Mouse (Mus musculus) urinary bladder, adult 2 months (tissue): ENCODE data around the gene Cep170. TPM values are rescaled to one million over a fixed set of nuclear protein-coding genes. Genes with fewer than 3 reads are reported as not detected.

Experiments used
- DNase-seq: peaks from one replicate; pipeline ENCODE4 v3.0.0; 2022; ENCODE audit warnings: low spot score
- polyA plus RNA-seq: library from polyadenylated mRNA; depleted of rRNA; stranded (reverse); fragments of >200 nt; gene quantifications from 2 replicates; pipeline ENCODE4 v1.2.3, GENCODE M21; 2012

Gene Cep170
- polyA plus RNA-seq, 1 experiment = 12.2 TPM

DNA sequence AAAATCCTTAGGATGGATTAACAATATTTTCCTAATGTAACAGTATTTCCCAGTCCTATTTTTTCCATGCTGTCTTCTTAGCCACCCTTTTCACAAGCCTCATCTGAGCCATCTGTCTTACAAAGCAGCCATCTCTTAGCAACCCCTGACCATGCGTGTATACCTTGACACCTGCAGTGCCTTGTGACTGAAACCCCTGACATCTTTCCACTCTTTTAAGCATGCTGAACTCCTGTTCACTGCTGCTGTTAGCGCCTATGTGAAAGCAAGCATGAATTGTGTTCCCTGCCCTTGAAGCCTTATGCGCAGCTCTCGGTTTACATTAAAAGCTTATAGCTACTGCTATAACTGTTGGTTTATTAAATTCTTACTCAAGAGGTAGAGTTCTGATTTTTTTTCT is 11.2 kb upstream of the Cep170 start:
- no peak for DNase-seq

DNA sequence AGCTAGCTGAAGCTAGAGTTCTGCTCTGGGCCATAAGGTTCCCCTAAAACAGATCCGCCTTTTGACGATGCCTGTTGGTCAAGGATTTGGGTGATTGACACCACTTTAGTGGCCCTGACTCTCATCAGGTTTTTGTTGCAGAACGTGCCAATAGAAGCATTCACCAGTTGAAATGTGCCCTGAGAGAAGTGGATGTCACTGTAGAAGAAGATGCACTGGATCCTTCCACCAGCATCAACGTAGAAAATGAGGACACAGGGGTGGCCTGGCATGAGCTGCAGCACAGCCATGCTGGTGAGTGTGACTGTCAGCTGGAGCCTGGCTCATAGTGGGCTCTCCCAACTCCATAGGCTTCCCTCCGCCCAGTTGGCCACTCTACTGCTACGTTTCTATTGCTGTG is 10.7 kb upstream of the Cep170 start:
- DNase-seq = no peak

DNA sequence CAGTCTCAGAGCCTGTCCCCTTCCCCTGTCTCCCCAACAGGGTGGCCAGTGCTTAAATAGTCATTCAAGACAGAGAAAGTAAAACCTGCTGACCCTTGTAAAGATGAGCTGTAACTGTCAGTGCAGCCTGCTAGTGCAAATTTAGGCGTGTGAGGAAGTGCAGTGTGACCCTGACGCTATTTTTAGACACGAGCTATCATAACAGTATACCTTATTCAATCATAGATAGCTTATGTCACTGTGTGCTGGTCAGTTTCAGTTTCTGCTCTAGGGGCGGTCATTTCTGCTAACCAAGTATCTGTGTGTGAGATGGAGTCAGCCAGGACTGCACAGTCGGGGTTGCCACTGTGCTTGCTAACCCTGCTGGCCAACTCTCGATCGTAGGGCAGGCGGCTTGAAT is 10.0 kb upstream of the Cep170 start:
- DNase-seq = no peak

DNA sequence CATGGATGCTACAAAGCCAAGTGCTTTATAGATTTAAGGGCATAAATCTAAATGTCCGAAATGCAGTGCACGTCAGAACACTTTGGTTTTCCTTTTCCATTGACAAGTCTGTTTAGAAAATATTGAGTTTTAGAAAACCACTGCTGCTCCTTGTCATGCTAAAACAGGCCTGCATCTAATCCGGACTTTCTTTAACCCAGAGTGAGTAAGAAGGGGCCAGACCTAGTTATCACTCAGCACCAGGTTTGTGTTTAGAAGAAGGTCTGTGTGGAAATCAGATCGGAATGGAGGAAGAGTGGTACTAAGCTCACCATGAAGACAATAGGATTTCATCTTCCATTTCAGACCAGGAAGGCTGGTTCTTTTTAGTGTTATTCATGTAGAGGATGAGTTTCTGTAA is 9.1 kb upstream of the Cep170 start:
- DNase-seq = no peak

DNA sequence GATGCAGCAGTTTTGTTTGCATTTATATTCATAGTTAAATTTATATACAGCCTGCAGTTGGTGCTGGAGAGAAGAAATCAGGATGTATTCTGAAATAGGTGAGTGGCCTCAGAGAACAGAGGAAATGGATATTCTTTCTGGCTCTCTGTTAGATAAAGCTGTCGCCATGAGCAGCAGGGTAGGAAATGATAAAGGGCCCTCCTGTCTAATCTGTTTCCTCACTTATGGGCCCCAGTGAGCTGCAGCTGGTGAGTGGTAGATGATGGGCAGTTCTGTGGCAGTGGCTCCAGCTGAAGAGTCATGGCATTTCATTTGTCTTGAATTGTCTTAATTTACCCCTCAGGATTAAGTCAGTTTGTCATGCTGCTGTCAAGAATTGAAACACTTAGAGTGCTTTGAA is 8.1 kb upstream of the Cep170 start:
- DNase-seq = no peak

DNA sequence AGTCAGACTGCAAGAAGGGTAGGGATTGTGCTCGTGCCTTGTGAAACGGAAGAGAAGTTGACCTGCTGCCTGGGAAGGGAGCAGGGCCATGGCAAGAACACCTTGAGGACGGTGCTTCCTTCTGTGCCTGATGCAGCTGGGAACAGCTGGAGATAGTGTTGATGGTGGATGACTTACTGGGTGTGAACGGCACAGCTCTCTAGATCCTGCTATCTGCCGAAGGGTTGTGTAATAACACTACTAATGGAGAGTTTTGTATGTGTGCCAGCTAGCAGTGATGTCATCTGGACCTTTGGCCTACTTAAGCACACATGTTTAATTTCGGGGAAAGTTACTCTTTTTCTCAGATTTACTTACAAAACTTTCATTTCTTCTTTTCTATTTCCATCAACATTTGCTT is 4.9 kb upstream of the Cep170 start:
- no peak for DNase-seq

DNA sequence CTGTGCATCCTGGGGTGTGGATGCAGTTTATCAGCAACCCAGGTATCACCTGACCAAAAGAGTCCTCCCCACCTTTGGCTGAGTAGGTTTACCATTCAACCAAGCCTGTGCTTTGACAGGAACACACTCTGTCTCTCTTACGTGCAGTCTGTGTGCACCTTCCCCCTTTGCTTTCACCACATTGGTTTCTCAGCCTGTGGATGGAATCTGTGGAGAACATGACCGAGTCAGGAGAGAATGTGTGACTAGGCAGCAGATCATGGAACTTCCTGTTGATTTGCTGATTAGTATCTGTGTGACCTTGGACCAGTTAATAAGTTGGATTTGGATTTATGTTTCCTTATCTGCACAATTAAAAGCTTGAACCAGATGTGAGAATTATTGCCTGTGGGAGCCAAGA is 4.3 kb upstream of the Cep170 start:
- DNase-seq = no peak

DNA sequence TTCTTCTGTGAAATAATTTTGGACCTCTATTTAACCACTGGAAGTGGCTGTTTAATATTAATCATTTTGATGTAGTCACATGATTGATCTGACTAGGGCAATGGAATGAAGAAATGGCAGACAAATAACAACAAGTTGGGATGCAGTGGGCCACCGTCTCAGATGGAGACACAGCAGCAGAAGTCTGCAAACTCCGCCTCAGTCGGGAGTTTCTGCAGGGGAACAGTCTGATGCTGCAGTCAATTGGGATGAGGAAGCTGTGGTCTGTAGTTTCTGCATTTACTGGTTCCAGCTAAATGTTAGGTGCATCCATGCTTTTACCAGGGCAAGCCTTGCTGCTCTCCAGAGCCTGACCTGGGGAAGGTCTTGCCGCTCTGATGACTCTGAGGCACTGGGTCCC is 2.9 kb upstream of the Cep170 start:
- no peak for DNase-seq

DNA sequence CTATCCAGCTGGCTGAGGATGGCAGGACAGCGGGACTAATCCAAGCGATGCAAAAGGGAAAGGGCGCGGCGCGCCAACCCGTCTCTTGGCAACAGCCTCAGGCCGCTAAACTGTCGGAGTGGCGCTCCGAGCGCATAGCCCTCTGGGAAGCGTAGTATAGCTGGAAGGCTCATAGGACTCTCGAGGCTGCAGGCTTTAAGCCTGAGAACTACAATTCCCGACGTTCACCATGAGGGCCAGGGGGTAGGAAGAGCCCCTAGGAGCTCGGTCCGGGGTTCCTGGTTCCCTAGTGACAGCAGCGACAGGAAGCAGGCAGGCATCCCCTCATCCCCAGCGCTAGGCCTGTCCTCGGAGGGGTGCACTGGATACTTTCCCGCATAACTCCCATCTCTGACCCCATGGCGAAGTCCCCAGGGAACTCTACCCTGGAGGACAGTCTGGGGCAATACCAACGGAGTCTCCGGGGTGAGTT is 760 bp upstream of the Cep170 start, which contains the start of gene Sdccag8:
Sdccag8 (plus strand) TSS at position 70 of the 472 bp plus-strand sequence.
- DNase-seq = peak; percentile 74

DNA sequence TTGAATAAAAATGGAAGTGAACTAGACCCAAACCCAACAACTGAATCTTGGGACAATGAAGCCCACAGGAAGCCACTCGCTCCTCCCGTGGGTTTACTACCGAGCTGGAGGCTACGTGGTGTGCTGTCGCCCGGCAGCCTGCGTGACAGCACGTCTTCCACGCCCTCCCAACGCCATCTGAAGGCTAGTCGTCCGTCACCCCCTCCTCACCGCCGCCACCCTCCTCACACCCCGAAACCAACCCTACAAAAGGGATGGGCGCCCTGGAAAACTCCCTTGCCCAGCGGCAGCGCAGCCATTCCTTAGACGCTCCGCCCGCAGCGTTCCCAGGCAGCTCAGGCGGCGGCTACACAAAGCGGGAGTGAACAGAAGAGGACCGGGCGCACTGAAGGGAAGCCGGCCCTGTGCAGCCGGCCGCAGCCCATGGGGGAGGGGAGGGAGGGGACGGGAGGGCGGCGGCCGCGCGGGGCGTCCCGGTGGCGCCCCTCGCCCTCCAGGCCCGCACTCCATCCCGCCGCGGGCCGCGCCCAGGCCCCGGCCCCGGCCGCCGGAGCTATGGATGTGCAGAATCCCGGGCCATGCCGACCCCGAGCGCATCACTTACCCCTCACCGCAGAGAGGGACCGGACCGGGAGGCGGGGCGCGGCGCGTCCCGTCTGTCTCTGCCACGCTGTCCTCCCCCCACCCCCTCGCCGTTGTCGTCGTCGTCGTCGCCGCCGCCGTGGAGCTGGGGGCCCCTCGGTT is 403 bp downstream of the Cep170 start:
- DNase-seq = peak; percentile 57

DNA sequence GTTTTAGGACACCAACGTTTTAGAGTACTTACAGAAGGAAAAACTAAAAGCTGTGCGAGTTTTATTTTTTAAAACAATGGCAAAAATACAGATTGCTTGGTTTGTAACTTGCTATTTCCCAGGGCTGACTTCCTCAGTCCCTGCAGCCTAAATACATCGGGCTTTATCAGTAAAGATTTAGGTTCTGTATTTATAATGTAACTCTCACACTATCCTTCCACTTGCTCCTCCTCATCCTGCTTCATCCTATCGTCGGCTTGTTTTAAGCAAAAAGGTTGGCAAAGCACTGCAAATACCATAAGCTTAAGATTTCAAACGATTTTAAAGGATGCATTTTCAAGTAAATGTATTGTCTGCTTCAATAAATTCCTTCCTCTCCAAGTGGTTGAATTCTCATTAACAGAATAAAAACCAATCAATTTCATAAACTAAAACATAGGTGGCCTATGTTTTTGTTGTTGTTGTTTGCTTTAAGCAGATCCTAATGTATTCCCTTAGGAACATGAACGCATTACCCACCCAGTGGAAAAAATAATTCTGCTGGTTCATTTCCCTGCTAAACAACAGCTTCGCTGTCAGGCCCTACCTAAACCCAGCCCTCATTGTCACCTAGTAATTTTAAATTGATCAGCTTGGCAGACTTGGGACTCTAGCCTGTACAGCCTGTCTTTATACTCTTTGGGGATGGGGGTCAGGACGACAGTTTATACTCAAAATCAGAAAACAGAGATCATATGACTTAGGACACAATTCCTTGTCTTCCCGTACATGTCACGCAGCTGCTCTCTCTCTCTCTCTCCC is 1.2 kb downstream of the Cep170 start:
- no peak for DNase-seq

DNA sequence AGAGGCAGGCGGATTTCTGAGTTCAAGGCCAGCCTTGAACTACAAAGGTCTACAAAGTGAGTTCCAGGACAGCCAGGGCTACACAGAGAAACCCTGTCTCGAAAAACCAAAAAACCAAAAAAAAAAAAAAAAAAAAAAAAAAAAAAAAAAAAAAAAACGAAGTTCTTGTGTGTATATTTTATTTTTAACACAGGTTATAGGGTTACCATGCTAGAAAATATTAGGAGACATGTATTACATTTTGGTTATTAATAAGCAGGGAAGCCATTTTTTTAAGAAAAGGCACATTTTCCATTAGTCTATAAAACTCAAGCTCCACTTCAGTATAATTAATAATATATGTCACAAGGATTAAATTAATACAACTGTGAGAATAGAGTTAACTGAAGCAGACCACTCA is 2.0 kb downstream of the Cep170 start:
- DNase-seq = no peak

DNA sequence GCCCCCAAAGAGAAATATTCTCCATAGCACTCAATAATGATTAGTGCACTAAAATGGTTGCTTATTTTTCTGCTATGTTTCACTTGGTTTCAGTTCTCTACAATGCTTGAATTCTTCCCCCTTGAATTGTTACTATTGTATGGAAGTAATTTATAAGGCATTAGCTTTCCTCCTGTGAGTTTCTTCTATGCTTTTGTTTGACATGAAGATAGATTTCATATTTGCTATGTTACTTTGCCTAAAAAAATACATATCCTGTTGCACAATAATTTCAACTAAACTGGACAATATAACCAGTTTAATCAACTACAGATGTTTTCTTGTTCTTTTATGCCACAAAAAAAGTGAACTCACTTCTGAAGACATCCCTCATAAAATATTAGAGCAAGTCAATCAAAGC is 3.7 kb downstream of the Cep170 start:
- DNase-seq = no peak

DNA sequence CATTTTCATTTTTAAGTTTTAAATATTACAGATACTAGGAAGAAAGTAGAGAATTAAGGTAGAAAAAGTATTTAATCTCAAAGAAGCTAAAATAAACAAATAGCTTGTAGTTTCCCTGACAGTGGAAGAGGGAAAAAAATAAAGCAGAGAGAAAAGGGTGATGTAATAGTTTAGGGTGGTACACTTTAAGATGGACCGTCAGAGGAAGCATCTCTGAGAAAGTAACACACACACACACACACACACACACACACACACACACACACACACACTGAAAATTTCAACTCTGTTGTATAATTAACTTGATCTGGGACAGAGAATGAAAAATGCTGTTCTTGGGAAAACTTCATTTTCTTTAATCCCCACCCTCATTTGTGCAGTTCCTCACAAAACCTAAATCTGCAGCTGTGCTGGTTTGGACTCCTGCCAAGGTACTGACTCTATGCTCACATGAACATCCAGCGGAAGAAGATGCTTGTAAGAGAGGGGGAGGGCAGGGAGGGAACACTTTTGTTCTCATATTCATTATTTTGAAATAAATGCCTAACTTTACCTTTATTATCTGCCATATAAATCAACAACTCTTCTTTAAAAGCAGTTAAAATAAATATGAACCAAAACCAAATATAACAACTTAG is 13.0 kb downstream of the Cep170 start:
- no peak for DNase-seq

DNA sequence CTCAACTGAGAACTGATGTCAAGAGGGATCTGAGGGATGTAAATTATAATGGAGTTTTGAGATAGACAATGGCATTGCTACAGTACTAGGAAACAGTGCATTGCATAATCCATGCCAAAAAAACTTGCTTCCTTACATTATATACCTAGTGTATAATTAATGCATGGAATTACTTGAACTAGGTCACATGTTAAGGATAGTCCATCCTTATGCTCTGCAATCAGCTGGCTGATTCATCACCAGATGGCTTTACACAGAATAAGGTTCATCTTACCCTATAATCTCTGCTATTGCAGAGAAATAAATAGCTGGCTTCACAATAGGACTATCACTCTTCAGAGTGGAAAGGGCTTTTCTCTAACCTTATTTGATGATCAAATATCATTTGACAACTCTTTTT is 15.2 kb downstream of the Cep170 start:
- no peak for DNase-seq

DNA sequence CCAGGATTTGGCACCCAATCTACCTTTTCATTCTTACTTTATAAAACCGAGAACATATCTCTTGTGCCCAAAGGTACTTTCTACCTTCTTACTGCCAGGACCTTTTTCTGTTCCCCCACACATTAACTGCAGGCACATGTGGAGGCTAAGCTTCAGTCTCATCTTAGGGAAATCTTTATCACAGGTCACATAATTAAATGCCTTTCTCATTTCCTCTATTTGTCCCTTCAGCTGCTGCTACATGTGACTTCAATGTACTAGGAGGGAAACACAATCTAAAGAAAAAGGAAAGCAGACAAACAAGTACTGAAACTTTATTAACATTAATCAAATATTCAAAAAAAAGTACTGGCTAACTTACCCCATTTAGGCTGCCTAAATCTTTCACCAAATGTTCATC is 21.7 kb downstream of the Cep170 start:
- DNase-seq = no peak

DNA sequence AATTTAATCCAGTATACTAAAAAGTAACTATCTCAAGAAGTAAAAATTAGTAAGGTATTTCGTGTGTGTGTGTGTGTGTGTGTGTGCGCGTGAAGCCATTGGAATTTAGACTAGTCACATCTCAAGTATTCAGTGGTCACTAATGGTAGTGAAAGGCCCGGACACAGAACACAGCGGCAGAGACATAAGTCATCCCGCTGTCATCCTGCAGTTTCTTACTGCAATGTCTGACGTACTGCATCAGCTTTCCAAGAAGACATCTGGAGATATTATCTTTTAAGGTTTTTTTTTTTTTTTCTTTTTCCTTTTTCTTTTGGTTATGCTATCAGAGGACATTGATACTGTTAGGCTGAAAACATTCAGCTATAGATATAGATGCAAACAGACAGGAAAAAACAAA is 24.5 kb downstream of the Cep170 start:
- DNase-seq = no peak

DNA sequence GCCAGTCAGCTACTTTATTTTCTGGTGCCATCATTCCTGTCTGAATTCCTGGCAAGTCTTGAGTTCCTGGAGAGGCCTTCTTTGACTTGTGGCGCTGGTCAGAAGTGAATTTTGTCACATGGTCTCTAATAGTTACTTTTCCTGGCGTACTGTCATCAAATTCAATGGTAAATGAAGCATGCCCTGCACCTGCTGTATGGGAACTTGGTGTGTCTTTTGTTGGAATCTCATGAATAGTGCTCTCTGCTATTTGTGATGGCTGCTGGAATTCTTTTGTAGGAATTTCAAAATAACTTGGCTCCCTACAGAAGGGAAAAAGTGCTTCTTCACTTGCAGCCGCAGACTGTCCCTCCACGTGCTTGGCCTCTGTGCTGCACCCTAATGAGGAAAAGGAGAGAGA is 39.3 kb downstream of the Cep170 start:
- no peak for DNase-seq

DNA sequence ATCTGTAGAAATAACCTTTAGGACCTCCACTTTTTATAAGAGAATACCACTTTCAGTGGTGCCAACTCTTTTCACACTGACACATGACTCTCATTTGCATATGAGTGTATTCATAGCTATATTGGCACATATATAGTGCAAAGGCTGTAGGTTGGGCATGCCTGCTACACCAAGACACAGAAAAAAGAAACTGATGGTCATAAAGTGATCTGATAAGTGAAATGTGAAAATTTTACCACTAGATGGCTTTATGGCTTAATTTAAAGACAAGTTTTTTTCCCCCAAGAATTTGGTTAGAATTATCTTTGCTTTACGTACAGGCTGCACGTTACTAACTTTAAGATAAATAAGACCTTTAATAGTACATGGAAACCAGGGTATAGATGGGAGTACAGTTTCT is 51.6 kb downstream of the Cep170 start:
- DNase-seq = no peak

DNA sequence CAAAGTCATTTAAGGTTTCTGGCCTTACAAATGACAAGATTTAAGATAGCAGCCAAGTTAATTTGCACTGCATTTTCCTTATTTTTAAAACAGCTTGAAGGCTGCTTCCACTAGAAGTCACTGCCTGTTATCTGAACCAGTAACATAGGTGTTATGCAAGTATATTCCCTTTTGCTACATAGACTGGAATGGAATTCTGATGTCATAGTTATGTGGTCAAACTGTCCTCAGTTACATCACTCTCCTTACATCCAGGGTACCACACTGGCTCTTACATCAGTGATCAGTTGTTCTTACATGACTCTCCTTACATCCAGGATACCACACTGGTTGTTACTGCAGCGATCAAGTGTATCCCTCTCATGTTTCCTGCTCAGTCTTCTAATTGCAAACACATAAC is 53.2 kb downstream of the Cep170 start:
- no peak for DNase-seq

DNA sequence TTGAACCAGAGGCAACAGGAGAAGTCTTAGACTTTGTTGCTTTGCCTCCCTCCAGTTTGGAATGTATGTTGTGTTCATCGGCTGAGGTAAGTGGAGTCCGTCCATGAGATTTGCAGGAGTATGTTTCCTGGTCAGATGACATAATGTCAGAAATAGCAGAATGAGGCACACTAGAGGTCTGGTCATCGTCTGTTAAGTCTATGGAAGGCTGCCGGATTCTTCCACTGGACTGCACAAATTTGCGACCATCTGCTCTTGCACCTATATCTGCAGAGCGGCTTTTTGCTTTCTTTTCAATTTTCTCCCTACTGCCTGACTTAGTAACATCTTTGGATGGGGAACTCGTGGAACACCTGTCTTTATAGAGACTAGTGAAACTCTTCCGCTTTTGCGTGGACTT is 58.3 kb downstream of the Cep170 start:
- no peak for DNase-seq

DNA sequence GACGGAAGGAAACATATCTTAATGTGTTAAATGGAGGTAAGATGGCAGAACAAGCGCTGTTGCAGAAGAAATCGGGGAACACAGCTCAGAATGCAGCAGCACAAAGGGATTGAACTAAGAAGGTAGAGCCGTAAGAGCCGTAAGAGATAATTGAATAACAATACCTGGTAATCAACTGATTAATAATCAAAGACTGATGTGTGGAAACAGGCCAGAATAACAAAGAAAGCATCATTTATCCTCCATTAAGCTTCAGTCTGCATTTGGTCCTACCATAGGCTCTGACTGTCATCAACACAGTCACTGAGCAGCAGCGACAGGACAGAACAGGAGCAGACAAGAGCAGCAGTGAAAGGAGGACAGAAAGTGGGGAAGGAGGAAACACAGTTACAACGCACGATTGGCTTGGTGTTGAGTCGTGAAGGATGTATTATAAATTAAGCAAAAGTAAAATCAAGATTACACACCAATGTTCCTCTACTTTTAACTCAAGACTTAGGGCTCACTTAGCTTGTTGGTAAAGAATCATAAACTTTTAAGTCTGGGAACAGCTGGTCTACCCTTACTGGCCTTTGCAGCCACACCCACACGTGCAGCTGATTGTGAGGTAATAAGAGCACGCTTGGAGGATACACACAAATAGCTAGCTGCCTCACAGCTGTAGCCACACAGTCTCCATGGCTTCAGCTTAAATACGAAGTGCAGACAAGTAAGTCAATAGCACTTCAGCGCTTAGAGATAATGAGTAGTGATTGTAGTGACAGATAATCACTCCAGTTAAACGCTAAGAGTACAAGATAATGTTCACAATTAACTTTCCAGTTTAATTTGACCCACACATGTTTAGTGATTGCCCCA is 59.8 kb downstream of the Cep170 start:
- DNase-seq = no peak
